Mouse (Mus musculus) embryonic fibroblast, embryonic 13.5 days (primary cell): Measurements from ENCODE around the gene Xylt1. TPM values are rescaled to one million over a fixed set of nuclear protein-coding genes. Genes with fewer than 3 reads are reported as not detected.

Experiments
- H3K27ac ChIP-seq: 2 replicates; pipeline ENCODE4 v1.5.1; 2012; ENCODE audit warnings: low read length, control low read depth, inconsistent platforms; ENCODE audit not compliant: insufficient read depth
- H3K4me1 ChIP-seq: 2 replicates; pipeline ENCODE4 v1.6.1; 2011; ENCODE audit warnings: low read length; ENCODE audit not compliant: control insufficient read depth, insufficient read depth
- H3K4me3 ChIP-seq: 2 replicates; pipeline ENCODE4 v1.5.1; 2011; ENCODE audit warnings: mild to moderate bottlenecking, control low read depth, low read length; ENCODE audit not compliant: insufficient read depth
- CTCF ChIP-seq: IDR thresholded peaks from 2 replicates; pipeline ENCODE4 v1.5.1; 2011; ENCODE audit warnings: mild to moderate bottlenecking, control low read depth, low read length, moderate library complexity, borderline replicate concordance; ENCODE audit not compliant: insufficient read depth
- POLR2A ChIP-seq: IDR thresholded peaks from 2 replicates; pipeline ENCODE4 v1.6.1; 2011; ENCODE audit warnings: low read depth, mild to moderate bottlenecking, control low read depth, low read length, moderate library complexity
- polyA plus RNA-seq: library from polyadenylated mRNA; stranded (reverse); fragments of >200 nt; gene quantifications from 2 replicates; pipeline ENCODE4 v1.2.4, GENCODE M21; 2011; ENCODE audit warnings: low read depth; ENCODE audit not compliant: missing spikeins, insufficient read length

Xylt1 gene
- polyA plus RNA-seq, 1 experiment: 6.9 TPM

DNA sequence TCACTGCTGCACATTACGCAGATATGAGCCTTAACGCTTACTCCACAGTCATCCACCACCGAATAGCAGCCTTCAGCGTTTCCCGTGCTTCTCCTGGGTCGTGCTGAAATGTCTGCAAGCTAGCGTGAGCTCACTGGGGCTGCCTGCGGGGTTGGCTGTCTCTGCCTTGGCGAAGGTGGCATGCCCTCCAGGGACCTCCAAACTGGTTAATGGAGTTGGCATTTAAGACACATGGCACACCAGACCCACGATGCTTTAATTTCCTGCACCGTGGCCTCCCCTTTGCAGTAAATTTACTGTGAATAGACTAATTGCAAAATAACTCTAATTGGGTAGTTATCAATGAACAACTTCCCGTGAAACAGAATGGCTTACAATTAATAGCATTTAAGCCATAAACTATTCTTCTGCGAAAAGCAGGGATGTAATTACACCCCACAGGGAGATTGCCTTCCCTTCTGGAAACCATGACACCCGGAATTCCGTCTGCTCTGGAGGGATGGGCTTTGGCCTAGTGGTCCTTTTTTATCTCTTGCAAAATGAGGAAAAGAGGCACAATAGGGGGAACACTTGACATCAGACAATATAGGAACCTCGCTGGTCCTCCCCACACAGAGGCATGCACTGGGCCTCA, 170.3 kb downstream of the Xylt1 start:
- no peak for TF ChIP-seq POLR2A
- no peak for TF ChIP-seq CTCF
- no peak overlapping the region for H3K4me3 ChIP-seq
- no peaks in the 10 kb centered on the region for H3K4me1 ChIP-seq
- H3K27ac ChIP-seq: no peak overlapping the region

DNA sequence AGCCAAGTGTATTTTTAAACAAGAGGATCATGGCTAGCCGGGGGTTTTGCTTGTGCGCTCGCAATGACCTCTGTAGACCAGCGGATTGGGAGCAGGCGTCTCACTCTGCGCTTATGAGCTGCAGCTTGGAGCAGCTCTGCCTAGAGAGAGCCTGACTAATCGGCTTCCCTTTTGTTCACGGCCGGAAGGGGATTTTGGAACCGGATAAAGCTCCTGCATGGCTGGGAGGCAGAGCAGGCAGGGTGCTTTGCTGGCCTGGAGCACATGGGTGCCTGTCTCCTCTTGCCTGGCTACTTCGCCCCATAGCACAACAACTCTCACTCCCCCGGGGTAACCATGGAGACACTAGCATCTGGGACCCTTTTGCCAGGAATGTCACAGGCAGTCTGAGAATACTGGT, 172.4 kb downstream of the Xylt1 start:
- TF ChIP-seq CTCF: no peak
- TF ChIP-seq POLR2A: no peak
- H3K4me3 ChIP-seq: no peak overlapping the region
- H3K4me1 ChIP-seq: no peaks in the 10 kb centered on the region
- no peak overlapping the region for H3K27ac ChIP-seq

DNA sequence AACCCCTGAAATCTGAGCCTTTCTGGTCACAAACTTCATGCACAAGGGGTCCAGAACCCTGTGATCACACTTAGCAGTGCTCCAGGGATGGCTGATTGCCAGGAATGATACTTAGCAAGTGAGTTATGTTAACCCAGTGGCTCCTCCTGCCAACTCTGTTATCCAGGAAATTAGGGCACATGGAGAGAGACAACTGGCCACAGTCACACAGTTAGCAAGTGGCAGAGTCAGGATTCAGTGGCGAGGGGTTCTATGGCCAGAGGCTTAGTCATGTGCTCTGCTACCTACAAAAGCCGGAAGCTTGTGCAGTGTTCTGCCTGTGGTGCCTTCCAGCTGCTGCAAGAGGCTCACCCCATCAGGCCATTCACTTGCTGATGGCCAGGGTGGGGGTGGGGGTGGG, 175.0 kb downstream of the Xylt1 start:
- no peak overlapping the region for H3K4me3 ChIP-seq
- H3K4me1 ChIP-seq: no peaks in the 10 kb centered on the region
- H3K27ac ChIP-seq: no peak overlapping the region
- TF ChIP-seq POLR2A: no peak
- no peak for TF ChIP-seq CTCF

DNA sequence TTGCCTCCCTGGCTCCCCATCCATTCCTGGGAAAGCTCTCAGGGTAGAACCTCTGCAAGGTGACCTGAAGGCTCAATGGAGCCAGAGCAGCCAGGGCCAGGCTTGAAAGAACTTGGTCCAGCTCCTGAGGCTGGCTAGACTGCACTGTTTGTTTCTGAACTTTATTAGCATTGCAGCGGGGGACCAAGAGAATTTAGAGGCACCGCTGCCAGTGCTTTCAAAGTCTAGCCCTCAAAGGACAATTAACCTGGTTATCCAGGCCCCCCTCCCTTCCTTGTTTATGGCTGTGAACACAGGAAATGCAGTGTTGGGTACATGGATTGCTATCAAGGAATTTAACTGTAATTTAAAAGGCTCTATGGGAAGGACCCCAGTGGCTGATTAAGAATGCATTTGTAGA, 177.4 kb downstream of the Xylt1 start:
- TF ChIP-seq CTCF (no peak), POLR2A (no peak)
- Histone ChIP-seq H3K27ac (no peak overlapping the region), H3K4me1 (no peaks in the 10 kb centered on the region), H3K4me3 (no peak overlapping the region)

DNA sequence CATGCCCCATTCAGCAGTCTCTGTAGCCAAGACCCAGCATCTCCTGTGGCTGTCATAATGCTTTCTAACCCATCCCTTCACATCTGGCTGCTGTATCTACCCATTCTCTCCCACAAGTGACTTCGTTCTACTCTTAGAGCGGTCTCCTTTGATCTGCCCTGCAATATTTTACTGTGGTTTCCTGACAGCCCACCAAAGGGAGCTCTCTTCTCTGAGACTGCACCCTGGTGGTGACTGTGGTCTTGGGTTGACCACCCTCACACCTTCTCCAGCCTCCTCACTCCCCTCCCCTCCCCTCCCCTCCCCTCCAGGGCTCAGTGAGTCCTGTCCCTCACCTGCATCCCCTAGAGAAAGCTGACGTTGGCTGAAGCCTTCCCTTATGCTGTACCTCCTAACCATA, 178.3 kb downstream of the Xylt1 start:
- Histone ChIP-seq H3K4me3 (no peak overlapping the region), H3K4me1 (no peaks in the 10 kb centered on the region), H3K27ac (no peak overlapping the region)
- TF ChIP-seq CTCF: no peak
- no peak for TF ChIP-seq POLR2A

DNA sequence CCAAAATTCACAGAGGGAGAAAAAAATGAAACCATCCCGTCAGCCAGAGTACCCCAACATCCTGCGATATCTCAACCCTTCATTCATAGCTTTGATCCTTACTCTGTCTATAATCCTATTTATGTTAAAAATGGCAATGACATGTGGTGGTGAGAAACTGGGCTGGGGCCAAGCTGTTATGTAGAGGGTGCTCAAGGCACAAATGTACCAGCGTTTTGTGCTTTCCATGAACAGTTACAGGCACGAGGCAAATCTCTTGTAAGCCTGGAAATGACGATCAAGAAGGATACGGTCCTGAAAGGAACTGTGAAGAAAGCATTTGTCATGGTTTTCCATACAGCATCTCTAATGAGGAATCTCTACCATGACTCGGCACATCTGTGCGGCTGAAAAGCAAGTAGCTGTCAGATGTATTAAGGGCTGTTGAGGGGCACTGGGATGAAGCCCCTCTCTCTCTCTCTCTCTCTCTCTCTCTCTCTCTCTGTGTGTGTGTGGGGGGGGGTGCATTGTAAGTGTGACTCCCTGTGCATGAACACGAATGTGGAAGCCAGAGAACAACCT, 183.2 kb downstream of the Xylt1 start:
- H3K4me1 ChIP-seq: no peaks in the 10 kb centered on the region
- H3K27ac ChIP-seq: no peak overlapping the region
- H3K4me3 ChIP-seq: no peak overlapping the region
- TF ChIP-seq POLR2A: no peak
- no peak for TF ChIP-seq CTCF

DNA sequence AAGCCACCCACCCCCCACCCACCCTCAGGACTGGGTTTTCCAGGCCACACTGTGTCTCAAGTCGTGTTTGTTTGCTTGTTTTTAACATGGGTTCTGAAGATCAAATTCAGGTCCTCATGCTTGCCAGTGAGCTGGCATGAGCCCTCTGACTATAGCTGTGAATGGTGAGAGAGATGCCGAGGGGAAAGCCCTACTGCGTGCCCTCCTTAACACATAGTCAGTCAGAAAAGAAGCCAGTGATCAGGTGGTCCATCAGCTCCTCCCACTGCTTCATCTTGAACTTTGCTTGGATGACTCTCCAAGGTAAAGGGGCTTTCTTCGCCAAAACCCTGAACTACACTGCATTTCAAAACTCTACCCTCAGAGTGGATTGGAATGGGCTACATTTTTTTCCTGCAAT, 183.8 kb downstream of the Xylt1 start:
- H3K27ac ChIP-seq: no peak overlapping the region

DNA sequence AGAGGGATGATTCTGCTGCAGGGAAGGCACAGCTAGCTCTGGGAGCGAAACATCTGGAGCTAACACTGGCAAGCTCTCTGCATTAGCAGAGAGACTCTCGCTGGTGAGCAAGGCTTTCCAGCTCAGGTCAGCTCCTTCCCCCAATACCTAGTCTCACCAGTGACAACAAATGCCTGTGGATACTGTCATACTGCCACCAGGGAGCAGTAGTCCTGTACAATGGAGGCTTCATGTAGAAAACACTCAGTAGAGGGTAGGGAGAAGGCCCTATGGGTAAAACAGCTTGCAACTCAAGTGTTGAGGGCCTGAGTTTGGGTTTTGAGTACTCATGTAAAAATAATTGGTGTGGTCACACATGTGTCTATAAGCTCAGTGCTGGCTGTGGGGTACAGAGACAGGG, 185.3 kb downstream of the Xylt1 start:
- no peak overlapping the region for H3K27ac ChIP-seq
- no peak overlapping the region for H3K4me3 ChIP-seq
- H3K4me1 ChIP-seq: no peaks in the 10 kb centered on the region
- TF ChIP-seq CTCF (no peak), POLR2A (no peak)

More for the DNA sequence above, 183.8 kb downstream of the Xylt1 start:
- no peak for TF ChIP-seq POLR2A
- TF ChIP-seq CTCF: no peak
- no peaks in the 10 kb centered on the region for H3K4me1 ChIP-seq
- H3K4me3 ChIP-seq: no peak overlapping the region

DNA sequence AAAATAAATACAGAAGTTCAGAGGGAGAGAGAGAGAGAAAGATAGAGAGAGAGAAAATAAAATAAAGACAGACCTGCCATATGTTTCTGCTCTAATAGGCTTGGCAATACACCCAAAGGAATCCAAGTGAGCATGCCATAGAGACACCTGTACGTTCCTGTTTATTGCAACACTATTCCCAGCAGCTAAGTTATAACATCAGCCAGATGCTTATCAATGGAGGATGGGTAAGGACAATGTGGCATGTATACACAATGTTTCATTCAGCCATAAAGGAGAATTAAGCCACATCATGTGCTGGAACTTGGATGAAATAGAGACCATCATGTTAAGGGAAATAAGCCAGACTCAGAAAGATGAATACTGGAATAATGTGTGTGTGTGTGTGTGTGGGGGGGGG, 186.1 kb downstream of the Xylt1 start:
- no peak overlapping the region for H3K4me3 ChIP-seq
- no peak overlapping the region for H3K27ac ChIP-seq
- TF ChIP-seq POLR2A (no peak), CTCF (no peak)
- no peaks in the 10 kb centered on the region for H3K4me1 ChIP-seq

DNA sequence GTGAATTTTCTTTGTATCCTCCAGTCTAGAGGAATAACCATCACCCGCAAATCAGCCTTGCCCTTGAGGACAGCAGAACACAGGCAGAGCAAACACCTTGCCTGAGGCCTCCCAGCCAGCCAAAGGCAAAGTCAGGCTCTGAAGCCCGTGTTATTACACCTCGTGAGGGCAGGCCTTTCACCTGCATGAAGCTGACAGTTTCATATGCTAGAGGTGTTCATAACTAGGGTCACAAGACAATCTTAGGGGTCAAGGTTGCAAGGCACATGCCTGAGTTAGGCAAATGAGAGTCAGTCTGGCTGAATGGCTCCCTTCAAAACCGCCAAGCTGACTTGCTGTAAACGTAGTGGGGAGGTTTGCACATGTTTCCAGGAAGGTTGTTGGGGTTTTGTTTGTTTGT, 186.5 kb downstream of the Xylt1 start:
- TF ChIP-seq POLR2A (no peak), CTCF (no peak)
- Histone ChIP-seq H3K4me1 (no peaks in the 10 kb centered on the region), H3K4me3 (no peak overlapping the region), H3K27ac (no peak overlapping the region)
